Mouse (Mus musculus) stomach, postnatal 0 days (tissue): Measurements from ENCODE around the gene Psap. TPM values are rescaled to one million over a fixed set of nuclear protein-coding genes. Genes with fewer than 3 reads are reported as not detected.

Source experiments
- ATAC-seq: fragments of 200-750 bp; cut with Nextera tagmentation; 2 replicates; pipeline ENCODE4 v1.8.0; 2017; ENCODE audit not compliant: low FRiP score, low TSS enrichment
- DNase-seq: peaks from one replicate; pipeline ENCODE4 v3.0.0-alpha.2; 2016; ENCODE audit warnings: low spot score
- H3K27ac ChIP-seq: fragments of 300-500 bp; sonication (generic); replicated peaks from 2 replicates; pipeline ENCODE4 v1.5.1; 2014; ENCODE audit warnings: mild to moderate bottlenecking, control low read depth
- H3K27me3 ChIP-seq: fragments of 300-500 bp; sonication (generic); 2 replicates; pipeline ENCODE4 v1.6.1; 2014; ENCODE audit warnings: low read length; ENCODE audit not compliant: control insufficient read depth, insufficient read depth
- H3K36me3 ChIP-seq: fragments of 300-500 bp; sonication (generic); 2 replicates; pipeline ENCODE4 v1.6.1; 2014; ENCODE audit warnings: low read length, mixed read lengths; ENCODE audit not compliant: control insufficient read depth, insufficient read depth
- H3K4me1 ChIP-seq: fragments of 300-500 bp; sonication (generic); replicated peaks from 2 replicates; pipeline ENCODE4 v1.6.1; 2014; ENCODE audit warnings: antibody characterized with exemption; ENCODE audit not compliant: control insufficient read depth, insufficient read depth
- H3K4me2 ChIP-seq: fragments of 300-500 bp; sonication (generic); replicated peaks from 2 replicates; pipeline ENCODE4 v1.6.1; 2014; ENCODE audit warnings: low read depth, mild to moderate bottlenecking, control low read depth, moderate library complexity
- H3K4me3 ChIP-seq: fragments of 300-500 bp; sonication (generic); 2 replicates; pipeline ENCODE4 v1.5.1; 2014; ENCODE audit warnings: low read depth, low read length, control low read depth
- H3K9ac ChIP-seq: fragments of 300-500 bp; sonication (generic); 2 replicates; pipeline ENCODE4 v1.6.1; 2014; ENCODE audit warnings: mild to moderate bottlenecking, low read length, control low read depth, mixed read lengths
- H3K9me3 ChIP-seq: fragments of 300-500 bp; sonication (generic); 2 replicates; pipeline ENCODE4 v1.6.1; 2016; ENCODE audit warnings: low read length; ENCODE audit not compliant: control insufficient read depth
- CTCF ChIP-seq: IDR thresholded peaks from 2 replicates; pipeline ENCODE4 v1.5.1; 2016; ENCODE audit warnings: antibody characterized with exemption, low read depth, mild to moderate bottlenecking, moderate library complexity
- EP300 ChIP-seq: optimal IDR thresholded peaks from 2 replicates; pipeline ENCODE3; 2016; ENCODE audit warnings: antibody characterized with exemption
- WGBS: fragments of 180-500 bp; shearing (Covaris S2); extraction: QIAGEN DNeasy Blood & Tissue Kit; methylation state at CpG from one replicate; pipeline ENCODE4 v1.1.7; 2014; 5-methylcytosine and 5-hydroxymethylcytosine counted together
- polyA plus RNA-seq: library from polyadenylated mRNA; unstranded; fragments of >200 nt; fragmentation: Nextera tagmentation; extraction: Ambion mirVana; gene quantifications from 2 replicates; pipeline ENCODE4 v1.2.1, GENCODE M21; 2015

Psap gene
- polyA plus RNA-seq, 1 experiment from 2014 or later, result 128 TPM

DNA sequence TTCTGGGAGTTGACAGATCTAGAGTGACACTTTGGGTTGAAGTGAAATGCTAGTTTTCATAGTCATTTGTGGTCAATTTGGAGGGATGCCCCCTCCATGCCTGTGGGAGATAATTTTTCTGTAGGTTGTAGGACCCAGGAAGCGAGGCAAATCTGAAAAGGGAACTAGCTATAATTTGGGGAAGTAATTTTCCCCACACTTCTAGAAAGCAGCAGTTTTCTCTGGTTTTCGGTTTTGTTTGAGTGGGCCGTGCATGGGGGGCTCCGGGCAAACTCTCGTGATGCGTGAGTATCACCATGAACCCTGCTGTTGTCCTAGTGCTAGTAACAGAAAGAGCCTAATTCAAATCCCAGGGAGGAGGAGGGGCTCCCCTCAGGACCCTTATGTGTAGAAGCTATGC is 6.8 kb downstream of the Psap start:
- WGBS, result 77% methylated on average over 6 of the region's 6 CpGs

DNA sequence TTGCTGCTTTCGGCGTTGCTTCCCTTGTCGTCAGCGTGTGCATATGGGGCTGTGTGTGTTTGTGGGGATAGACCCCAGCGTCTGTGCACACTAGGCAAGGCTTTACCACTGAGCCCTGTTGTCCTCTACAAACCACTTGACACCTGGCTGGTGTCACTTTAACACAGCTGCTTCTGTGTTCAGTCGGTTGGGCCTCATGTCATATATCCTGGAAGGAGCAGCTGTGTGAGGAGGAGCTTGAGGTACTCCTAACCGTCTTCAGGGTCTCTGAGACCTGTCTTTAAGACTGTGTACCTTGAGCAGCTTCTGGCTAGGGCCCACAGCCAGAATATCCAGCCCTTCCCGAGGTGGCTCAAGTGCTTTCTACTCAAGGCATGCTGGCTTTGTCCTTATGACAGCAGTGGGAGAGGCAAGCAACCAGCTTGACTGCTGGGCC is 7.3 kb downstream of the Psap start:
- H3K4me2 ChIP-seq, result 0 out of 2 replicates have a peak overlapping the region, but pooled peaks have one; percentile 3
- no peaks in the 10 kb centered on the region for H3K9me3 ChIP-seq
- H3K27me3 ChIP-seq, result no peaks in the 10 kb centered on the region
- TF ChIP-seq CTCF (no peak), EP300 (no peak)
- peaks cover 31% of the 10 kb centered on the region for H3K4me1 ChIP-seq
- ATAC-seq (no peak), DNase-seq (no peak)
- H3K9ac ChIP-seq, result no peak overlapping the region
- H3K36me3 ChIP-seq, result no peaks in the 10 kb centered on the region
- 37% methylated on average over 8 of the region's 8 CpGs for WGBS
- no peak overlapping the region for H3K4me3 ChIP-seq
- peak overlapping the region; percentile 67 for H3K27ac ChIP-seq

More for the DNA sequence above, 6.8 kb downstream of the Psap start:
- DNase-seq (no peak), ATAC-seq (no peak)
- H3K4me3 ChIP-seq, result no peak overlapping the region
- H3K9ac ChIP-seq, result no peak overlapping the region
- no peaks in the 10 kb centered on the region for H3K27me3 ChIP-seq
- 0 out of 2 replicates have a peak overlapping the region, but pooled peaks have one; percentile 3 for H3K4me2 ChIP-seq
- no peaks in the 10 kb centered on the region for H3K9me3 ChIP-seq
- no peak for TF ChIP-seq EP300
- no peak for TF ChIP-seq CTCF
- peak overlapping the region; percentile 67; the same call in 1 of the 2 replicates for H3K27ac ChIP-seq
- peaks cover 33% of the 10 kb centered on the region for H3K4me1 ChIP-seq
- H3K36me3 ChIP-seq, result no peaks in the 10 kb centered on the region

DNA sequence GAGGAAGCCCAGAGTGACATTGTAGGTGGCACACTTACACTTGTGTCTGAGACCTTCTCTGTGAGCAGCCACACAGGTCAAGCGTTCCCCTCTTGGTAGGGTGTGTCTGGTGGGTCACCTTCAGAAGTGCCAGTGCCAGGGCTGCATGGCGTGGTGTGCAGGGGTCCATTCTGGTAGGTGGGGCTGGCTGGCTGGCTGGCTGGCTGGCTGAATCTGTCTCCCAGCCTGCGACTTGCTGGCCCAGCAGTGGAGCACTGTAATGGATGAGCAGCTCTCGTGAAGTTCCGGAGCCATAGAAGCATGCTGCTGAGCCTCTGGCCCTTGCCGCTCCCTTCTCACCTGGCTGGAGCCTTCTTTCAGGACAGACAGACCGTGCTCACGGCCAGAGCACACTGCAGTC is 7.8 kb downstream of the Psap start:
- no peak for DNase-seq
- Histone ChIP-seq H3K27me3 (no peaks in the 10 kb centered on the region), H3K4me3 (no peak overlapping the region), H3K4me2 (peak overlapping the region; percentile 25), H3K36me3 (no peaks in the 10 kb centered on the region), H3K9ac (0 out of 2 replicates have a peak overlapping the region, but pooled peaks have one; percentile 13), H3K27ac (peak overlapping the region; percentile 67), H3K9me3 (no peaks in the 10 kb centered on the region), H3K4me1 (peaks cover 29% of the 10 kb centered on the region)
- TF ChIP-seq EP300 (no peak), CTCF (no peak)
- 58% methylated on average over 8 of the region's 8 CpGs for WGBS
- no peak for ATAC-seq

DNA sequence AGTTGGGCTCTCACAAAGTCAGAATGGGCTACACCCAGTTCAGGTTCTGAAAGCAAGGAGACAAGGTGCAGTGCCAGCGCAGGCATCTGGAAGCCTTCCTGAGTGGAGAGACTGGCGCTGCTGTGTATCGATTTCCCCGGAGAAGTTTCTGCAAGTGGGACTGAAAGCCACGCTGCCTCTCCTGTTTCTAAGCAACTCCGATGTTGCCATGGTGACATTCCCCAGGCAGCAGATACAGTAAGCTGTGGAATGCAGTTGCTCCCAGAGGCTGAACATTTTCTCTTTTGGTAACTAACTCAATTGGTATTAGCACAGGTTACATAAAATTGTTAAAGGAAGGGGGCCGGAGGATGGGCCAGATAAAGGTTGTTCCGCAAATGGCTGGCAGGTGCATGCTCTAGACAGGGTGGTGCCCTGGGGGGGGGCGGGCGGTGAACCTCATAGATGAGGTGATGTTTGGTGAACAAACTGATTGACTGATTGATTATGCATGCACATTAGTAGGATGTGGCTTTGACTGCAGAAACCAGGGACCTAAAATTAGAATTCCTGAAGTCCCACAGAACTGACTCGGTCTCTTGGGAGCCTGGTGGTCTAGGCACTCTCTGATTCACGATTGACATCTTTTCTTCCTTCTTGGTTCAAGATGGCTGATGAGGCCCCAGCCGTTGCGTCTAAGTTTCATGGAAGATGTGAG is 8.4 kb downstream of the Psap start:
- DNase-seq (peak; percentile 66), ATAC-seq (no peak)
- no peaks in the 10 kb centered on the region for H3K27me3 ChIP-seq
- WGBS, result 52% methylated on average over 14 of the region's 14 CpGs
- peaks cover 28% of the 10 kb centered on the region for H3K4me1 ChIP-seq
- peak overlapping the region; percentile 67; the same call in 1 of the 2 replicates for H3K27ac ChIP-seq
- H3K9ac ChIP-seq, result 0 out of 2 replicates have a peak overlapping the region, but pooled peaks have one; percentile 13
- H3K9me3 ChIP-seq, result no peaks in the 10 kb centered on the region
- H3K4me3 ChIP-seq, result no peak overlapping the region
- peak overlapping the region; percentile 25 for H3K4me2 ChIP-seq
- no peak for TF ChIP-seq CTCF
- no peak for TF ChIP-seq EP300
- no peaks in the 10 kb centered on the region for H3K36me3 ChIP-seq

DNA sequence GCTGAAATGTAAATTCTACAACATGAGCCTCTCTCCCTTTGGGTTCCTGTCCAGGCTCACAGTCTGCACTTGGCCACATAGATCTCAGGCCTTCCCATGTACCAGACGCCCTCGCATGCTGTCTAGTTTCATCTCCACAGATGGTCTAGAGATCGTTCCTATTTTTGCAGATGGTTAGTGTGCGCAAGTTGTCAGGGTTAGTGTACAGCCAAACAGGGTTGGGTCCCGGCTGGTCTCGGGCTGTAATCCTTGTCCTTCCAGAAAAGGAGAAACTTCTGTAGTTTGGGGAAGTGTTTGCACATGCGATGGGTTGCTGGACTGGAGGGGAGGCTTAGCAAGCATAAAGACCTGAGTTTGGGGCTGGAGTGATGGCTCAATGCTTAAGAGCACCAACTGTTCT is 9.1 kb downstream of the Psap start:
- Histone ChIP-seq H3K4me1 (peaks cover 27% of the 10 kb centered on the region), H3K4me3 (no peak overlapping the region), H3K4me2 (no peak overlapping the region), H3K27ac (peak overlapping the region; percentile 67; the same call in 1 of the 2 replicates), H3K27me3 (no peaks in the 10 kb centered on the region), H3K36me3 (no peaks in the 10 kb centered on the region), H3K9me3 (no peaks in the 10 kb centered on the region), H3K9ac (no peak overlapping the region)
- WGBS, result 81% methylated on average over 7 of the region's 7 CpGs
- no peak for TF ChIP-seq EP300
- no peak for TF ChIP-seq CTCF
- ATAC-seq (no peak), DNase-seq (no peak)

DNA sequence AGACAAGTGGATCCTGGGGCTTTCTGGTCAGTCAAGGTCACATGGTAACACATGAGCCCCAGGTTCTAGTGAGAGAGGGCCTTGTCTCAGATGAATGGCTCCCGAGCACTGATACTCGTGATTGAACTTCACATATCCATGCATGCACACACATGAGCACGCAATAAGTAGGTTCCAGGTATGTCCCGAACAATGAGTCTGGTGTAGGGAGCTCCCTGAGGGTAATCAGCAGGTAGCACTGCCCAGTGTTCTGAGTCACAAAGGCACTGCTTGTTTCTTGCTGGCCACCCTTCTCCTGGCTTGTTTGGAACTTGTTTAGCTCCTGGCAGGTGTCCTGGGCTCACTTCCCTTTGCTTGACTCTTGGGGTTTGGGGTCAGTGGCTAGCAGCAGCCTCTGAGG is 9.7 kb downstream of the Psap start:
- TF ChIP-seq EP300, result no peak
- ATAC-seq (peak; percentile 50), DNase-seq (no peak)
- Histone ChIP-seq H3K27me3 (no peaks in the 10 kb centered on the region), H3K4me3 (no peak overlapping the region), H3K4me1 (peaks cover 24% of the 10 kb centered on the region), H3K9me3 (no peaks in the 10 kb centered on the region), H3K36me3 (no peaks in the 10 kb centered on the region), H3K4me2 (no peak overlapping the region), H3K27ac (peak overlapping the region; percentile 31; the same call in 1 of the 2 replicates), H3K9ac (no peak overlapping the region)
- WGBS, result 75% methylated on average over 4 of the region's 4 CpGs
